In the genomic region with DNA sequence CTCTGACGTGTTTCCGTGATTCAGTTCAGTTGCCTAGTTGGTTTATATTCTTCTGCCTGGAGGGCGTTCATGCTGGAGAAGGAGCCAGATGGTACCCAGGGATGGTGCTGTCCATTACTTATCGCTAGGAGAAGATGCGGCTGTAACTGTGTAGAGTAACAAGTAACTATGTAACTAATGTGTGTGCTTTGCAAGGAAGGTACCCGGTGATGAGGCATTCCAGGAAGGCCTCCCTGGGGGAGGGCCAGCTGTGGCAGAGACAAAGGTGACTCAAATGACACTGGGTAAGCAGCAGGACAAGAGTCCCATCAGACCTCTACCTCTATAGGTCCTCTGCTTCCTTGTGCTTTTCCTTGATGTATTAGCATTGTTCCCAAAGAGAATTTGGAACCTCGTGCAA, we compare ENCODE assay signal across 9 mouse cellular contexts.
"Had no signal": no experiment of that assay in that cellular context is flagged by ENCODE, and none has a peak within 500 bp of the region (broad histone marks: within the 10 kb centered on the region; RNA-seq: fewer than 3 reads in every experiment).

No protein-coding gene starts in this region.

- H3K36me3 ChIP-seq: intestine, embryonic 15.5 days; limb, embryonic 13.5 days; midbrain, embryonic 12.5 days had no signal

- H3K27me3 ChIP-seq: intestine, embryonic 15.5 days; limb, embryonic 13.5 days; midbrain, embryonic 12.5 days had no signal

- H3K4me3 ChIP-seq: intestine, embryonic 15.5 days; layer of hippocampus, adult 2 months; limb, embryonic 13.5 days; midbrain, embryonic 12.5 days had no signal

- H3K9me3 ChIP-seq: intestine, embryonic 15.5 days; limb, embryonic 13.5 days; midbrain, embryonic 12.5 days had no signal

- DNase-seq: left cerebral cortex, postnatal 4 days; lung, adult 18-20 months; right cerebral cortex, postnatal 25 days; thymus, postnatal 36 days had no signal

- H3K9ac ChIP-seq: intestine, embryonic 15.5 days; limb, embryonic 13.5 days; liver, embryonic 14.5 days; midbrain, embryonic 12.5 days had no signal

- H3K4me1 ChIP-seq: limb, embryonic 13.5 days; midbrain, embryonic 12.5 days had no signal

- H3K27ac ChIP-seq: intestine, embryonic 15.5 days; layer of hippocampus, adult 2 months; limb, embryonic 13.5 days; liver, embryonic 14.5 days; midbrain, embryonic 12.5 days had no signal

- ATAC-seq: intestine, embryonic 15.5 days had no signal

- H3K4me2 ChIP-seq: intestine, embryonic 15.5 days; limb, embryonic 13.5 days; midbrain, embryonic 12.5 days had no signal
